Mouse (Mus musculus) CH12.LX (cell line): ENCODE results near the gene Olfr1396. TPM values are rescaled to one million over a fixed set of nuclear protein-coding genes. Genes with fewer than 3 reads are reported as not detected.

ENCODE experiments used
- DNase-seq: peaks from one replicate; pipeline ENCODE4 v3.0.0-alpha.2; 2013; ENCODE audit errors: extremely low read depth
- H3K27ac ChIP-seq: 2 replicates; pipeline ENCODE4 v1.5.1; 2012; ENCODE audit warnings: low read depth, mild to moderate bottlenecking, control low read depth, moderate library complexity; ENCODE audit not compliant: insufficient read depth
- H3K27me3 ChIP-seq: replicated peaks from 2 replicates; pipeline ENCODE3; 2012; ENCODE audit warnings: inconsistent platforms
- H3K36me3 ChIP-seq, 2 experiments: replicated peaks in 1 of 2; 2 replicates each; pipeline versions ENCODE3 to v1.6.1; 2012; ENCODE audit warnings: inconsistent platforms in 1 of 2, low read length in 1 of 2, mild to moderate bottlenecking in 1 of 2, mixed read lengths in 1 of 2, moderate library complexity in 1 of 2; ENCODE audit not compliant: control insufficient read depth in 1 of 2, insufficient read depth in 1 of 2
- H3K4me1 ChIP-seq, 2 experiments: 2 replicates each; pipeline ENCODE4 v1.6.1; 2012; ENCODE audit warnings: inconsistent platforms in 1 of 2, moderate library complexity in 1 of 2; ENCODE audit not compliant: insufficient read depth in 2 of 2, control insufficient read depth in 1 of 2
- H3K4me2 ChIP-seq: 2 replicates; pipeline ENCODE4 v1.6.1; 2012; ENCODE audit warnings: low read depth, mild to moderate bottlenecking, control low read depth; ENCODE audit not compliant: poor library complexity, insufficient read depth, severe bottlenecking
- H3K4me3 ChIP-seq, 3 experiments: fragments of 150-350 bp in 1 of 3; sonication (generic) in 1 of 3; replicated peaks in 1 of 3; 2 replicates each; pipeline versions ENCODE3 to v1.5.1; 2011 to 2012; ENCODE audit warnings: low read depth in 2 of 3, low read length in 2 of 3, mild to moderate bottlenecking in 2 of 3, moderate library complexity in 2 of 3, control low read depth in 1 of 3, improper control_type of control experiment in 1 of 3, inconsistent platforms in 1 of 3, mixed read lengths in 1 of 3; ENCODE audit not compliant: poor library complexity in 1 of 3
- H3K79me2 ChIP-seq: replicated peaks from 2 replicates; pipeline ENCODE4 v1.6.1; 2012; ENCODE audit warnings: mild to moderate bottlenecking, moderate library complexity; ENCODE audit not compliant: control insufficient read depth, poor library complexity, insufficient read depth, severe bottlenecking; ENCODE audit errors: extremely low read depth
- H3K9ac ChIP-seq: 2 replicates; pipeline ENCODE4 v1.6.1; 2012; ENCODE audit warnings: low read depth, mild to moderate bottlenecking, control low read depth, moderate library complexity; ENCODE audit not compliant: insufficient read depth
- H3K9me3 ChIP-seq: replicated peaks from 2 replicates; pipeline ENCODE3; 2012; ENCODE audit warnings: low read length, inconsistent platforms, mixed read lengths
- BHLHE40 ChIP-seq: IDR thresholded peaks from 2 replicates; pipeline ENCODE4 v1.6.1; 2011; ENCODE audit warnings: mild to moderate bottlenecking, low read depth, low read length, improper control_type of control experiment
- CHD1 ChIP-seq: IDR thresholded peaks from 2 replicates; pipeline ENCODE4 v1.6.1; 2012; ENCODE audit warnings: low read depth, low read length, improper control_type of control experiment, inconsistent platforms
- CTCF ChIP-seq, 2 experiments: IDR thresholded peaks in 1 of 2; conservative IDR thresholded peaks in 1 of 2; 2 replicates each; pipeline ENCODE4 v1.5.1; 2011 to 2012; ENCODE audit warnings: low read depth in 2 of 2, low read length in 2 of 2, improper control_type of control experiment in 1 of 2, inconsistent platforms in 1 of 2, mild to moderate bottlenecking in 1 of 2, moderate library complexity in 1 of 2
- ELF1 ChIP-seq: IDR thresholded peaks from 2 replicates; pipeline ENCODE4 v1.6.1; 2014; ENCODE audit warnings: low read depth, mild to moderate bottlenecking, inconsistent platforms, low read length, improper control_type of control experiment
- EP300 ChIP-seq: IDR thresholded peaks from 2 replicates; pipeline ENCODE4 v1.6.1; 2011; ENCODE audit warnings: low read length, improper control_type of control experiment
- ETS1 ChIP-seq: conservative IDR thresholded peaks from 2 replicates; pipeline ENCODE4 v1.6.1; 2012; ENCODE audit warnings: low read depth, mild to moderate bottlenecking, inconsistent platforms, low read length, improper control_type of control experiment, moderate library complexity
- GABPA ChIP-seq: IDR thresholded peaks from 2 replicates; pipeline ENCODE4 v1.6.1; 2012; ENCODE audit warnings: low read depth, low read length, improper control_type of control experiment, inconsistent platforms; ENCODE audit not compliant: insufficient replicate concordance
- HCFC1 ChIP-seq: IDR thresholded peaks from 2 replicates; pipeline ENCODE4 v1.6.1; 2012; ENCODE audit warnings: low read depth, mild to moderate bottlenecking, inconsistent platforms, low read length, improper control_type of control experiment
- IRF4 ChIP-seq: IDR thresholded peaks from 2 replicates; pipeline ENCODE4 v1.6.1; 2014; ENCODE audit warnings: low read depth, mild to moderate bottlenecking, inconsistent platforms, low read length, improper control_type of control experiment
- JUN ChIP-seq: IDR thresholded peaks from 2 replicates; pipeline ENCODE4 v1.6.1; 2011; ENCODE audit warnings: low read depth, mild to moderate bottlenecking, low read length, improper control_type of control experiment, moderate library complexity; ENCODE audit not compliant: insufficient read depth
- JUND ChIP-seq: conservative IDR thresholded peaks from 2 replicates; pipeline ENCODE4 v1.6.1; 2011; ENCODE audit warnings: low read depth, low read length, improper control_type of control experiment
- KAT2A ChIP-seq: IDR thresholded peaks from 2 replicates; pipeline ENCODE4 v1.6.1; 2012; ENCODE audit warnings: low read length, improper control_type of control experiment, inconsistent platforms; ENCODE audit not compliant: insufficient replicate concordance
- MAFK ChIP-seq: IDR thresholded peaks from 2 replicates; pipeline ENCODE4 v1.6.1; 2011; ENCODE audit warnings: low read length, improper control_type of control experiment; ENCODE audit not compliant: insufficient replicate concordance
- MAX ChIP-seq: IDR thresholded peaks from 2 replicates; pipeline ENCODE4 v1.6.1; 2011; ENCODE audit warnings: low read length, improper control_type of control experiment
- MAZ ChIP-seq: IDR thresholded peaks from 2 replicates; pipeline ENCODE4 v1.6.1; 2012; ENCODE audit warnings: low read depth, mild to moderate bottlenecking, inconsistent platforms, low read length, improper control_type of control experiment, moderate library complexity
- MEF2A ChIP-seq: IDR thresholded peaks from 2 replicates; pipeline ENCODE4 v1.6.1; 2014; ENCODE audit warnings: low read depth, mild to moderate bottlenecking, inconsistent platforms, low read length, improper control_type of control experiment, borderline replicate concordance
- MXI1 ChIP-seq: IDR thresholded peaks from 2 replicates; pipeline ENCODE4 v1.6.1; 2011; ENCODE audit warnings: mild to moderate bottlenecking, low read depth, low read length, improper control_type of control experiment
- MYC ChIP-seq: IDR thresholded peaks from 2 replicates; pipeline ENCODE4 v1.6.1; 2011; ENCODE audit warnings: low read depth, mild to moderate bottlenecking, improper control_type of control experiment, low read length
- NELFE ChIP-seq: IDR thresholded peaks from 2 replicates; pipeline ENCODE4 v1.6.1; 2011; ENCODE audit warnings: low read depth, low read length, improper control_type of control experiment
- PAX5 ChIP-seq: IDR thresholded peaks from 2 replicates; pipeline ENCODE4 v1.6.1; 2012; ENCODE audit warnings: low read length, inconsistent platforms, mixed read lengths
- POLR2A ChIP-seq: IDR thresholded peaks from 2 replicates; pipeline ENCODE4 v1.6.1; 2011; ENCODE audit warnings: low read depth, mild to moderate bottlenecking, improper control_type of control experiment, low read length
- POLR2AphosphoS2 ChIP-seq: IDR thresholded peaks from 2 replicates; pipeline ENCODE4 v1.6.1; 2011; ENCODE audit warnings: low read depth, low read length, improper control_type of control experiment
- RAD21 ChIP-seq: IDR thresholded peaks from 2 replicates; pipeline ENCODE4 v1.6.1; 2011; ENCODE audit warnings: low read depth, mild to moderate bottlenecking, low read length, improper control_type of control experiment, moderate library complexity
- RCOR1 ChIP-seq: conservative IDR thresholded peaks from 2 replicates; pipeline ENCODE4 v1.6.1; 2012; ENCODE audit warnings: low read depth, mild to moderate bottlenecking, inconsistent platforms, low read length, improper control_type of control experiment
- SIN3A ChIP-seq: IDR thresholded peaks from 2 replicates; pipeline ENCODE4 v1.6.1; 2012; ENCODE audit warnings: low read length, improper control_type of control experiment, inconsistent platforms
- SMC3 ChIP-seq: IDR thresholded peaks from 2 replicates; pipeline ENCODE4 v1.6.1; 2011; ENCODE audit warnings: low read depth, low read length, improper control_type of control experiment
- TBP ChIP-seq: conservative IDR thresholded peaks from 2 replicates; pipeline ENCODE4 v1.6.1; 2011; ENCODE audit warnings: low read depth, low read length, improper control_type of control experiment
- TCF12 ChIP-seq: IDR thresholded peaks from 2 replicates; pipeline ENCODE4 v1.6.1; 2014; ENCODE audit warnings: low read depth, mild to moderate bottlenecking, inconsistent platforms, low read length, improper control_type of control experiment
- UBTF ChIP-seq: IDR thresholded peaks from 2 replicates; pipeline ENCODE4 v1.6.1; 2012; ENCODE audit warnings: low read depth, mild to moderate bottlenecking, inconsistent platforms, low read length, improper control_type of control experiment, moderate library complexity
- USF1 ChIP-seq: IDR thresholded peaks from 2 replicates; pipeline ENCODE4 v1.6.1; 2014; ENCODE audit warnings: low read depth, mild to moderate bottlenecking, inconsistent platforms, low read length, improper control_type of control experiment
- USF2 ChIP-seq: conservative IDR thresholded peaks from 2 replicates; pipeline ENCODE4 v1.6.1; 2011; ENCODE audit warnings: low read depth, low read length, improper control_type of control experiment
- ZC3H11A ChIP-seq: IDR thresholded peaks from 2 replicates; pipeline ENCODE4 v1.6.1; 2012; ENCODE audit warnings: low read depth, mild to moderate bottlenecking, inconsistent platforms, low read length, improper control_type of control experiment
- ZKSCAN1 ChIP-seq: IDR thresholded peaks from 2 replicates; pipeline ENCODE4 v1.6.1; 2012; ENCODE audit warnings: low read depth, inconsistent platforms, low read length, improper control_type of control experiment, borderline replicate concordance
- ZMIZ1 ChIP-seq: IDR thresholded peaks from 2 replicates; pipeline ENCODE4 v1.6.1; 2012; ENCODE audit warnings: low read depth, mild to moderate bottlenecking, inconsistent platforms, low read length, improper control_type of control experiment
- ZNF384 ChIP-seq: IDR thresholded peaks from 2 replicates; pipeline ENCODE4 v1.6.1; 2012; ENCODE audit warnings: low read depth, low read length, improper control_type of control experiment, inconsistent platforms
- dilution Hi-C: fragments of 300-500 bp; cut with MboI; formaldehyde crosslinking; loops from 2 replicates; pipeline ENCODE4 v1.14.3; 2020; ENCODE audit warnings: low sequenced_read_pairs; ENCODE audit not compliant: extremely low pct_unique_long_range_greater_than_20kb, extremely low pct_ligation_motif_present
- in situ Hi-C: fragments of 300-500 bp; cut with MboI; formaldehyde crosslinking; loops from 3 replicates; pipeline ENCODE4 v1.14.3; 2019; ENCODE audit warnings: low sequenced_read_pairs, low pct_ligation_motif_present, low pct_unique_long_range_greater_than_20kb, mixed read lengths
- polyA plus RNA-seq: library from polyadenylated mRNA; unstranded; fragments of >175 nt; gene quantifications from 2 replicates; pipeline ENCODE4 v1.2.1, GENCODE M21; 2012; ENCODE audit warnings: low read depth; ENCODE audit not compliant: insufficient read length
- total RNA-seq, 2 experiments: library from RNA; depleted of rRNA; stranded (reverse); fragments of 300-350 nt in 1 of 2; fragments of >200 nt in 1 of 2; gene quantifications; 2 replicates each; pipeline ENCODE4 v1.2.3; 2012 to 2014

Gene Olfr1396
- total and polyA plus RNA-seq, 3 experiments, result not detected

DNA sequence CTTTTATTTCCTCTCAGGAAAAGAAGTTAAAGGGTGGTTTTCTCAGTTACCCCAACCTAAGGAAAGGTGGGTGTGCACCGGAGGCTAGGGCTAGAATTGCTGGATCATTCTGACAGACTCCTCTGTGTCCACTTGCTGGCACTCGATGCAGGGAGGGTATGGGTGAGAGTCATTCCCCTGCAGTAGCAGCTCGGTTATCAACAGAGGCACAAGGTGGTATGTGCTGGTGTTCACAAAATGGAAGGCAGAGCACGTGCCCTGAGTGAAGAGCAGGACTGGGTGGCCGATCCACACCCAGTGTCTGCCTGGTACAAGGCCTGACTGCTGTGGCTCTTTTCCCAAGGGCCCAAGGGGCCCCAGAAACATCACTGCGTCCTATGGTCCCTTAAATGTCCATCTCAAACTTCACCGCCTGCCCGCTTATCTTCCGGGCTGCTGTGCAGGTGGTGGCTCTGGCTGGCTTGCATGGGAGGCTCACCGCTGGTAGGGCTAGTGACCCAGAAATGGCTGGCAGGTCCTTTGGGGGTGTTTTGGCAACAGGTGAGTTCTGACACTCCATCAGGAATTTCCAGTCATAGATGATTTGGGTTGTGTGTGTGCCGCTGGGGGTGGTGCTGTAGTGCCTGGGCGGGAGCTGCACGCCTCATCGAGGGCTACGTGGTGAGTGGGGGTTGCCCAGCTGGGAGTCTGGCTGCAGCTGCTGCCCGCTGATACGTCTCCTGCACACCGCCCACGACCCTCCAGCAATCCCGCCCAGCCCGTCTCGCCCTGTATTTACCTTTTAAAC, 26.7 kb downstream of the Olfr1396 start (continued):
- TF ChIP-seq RAD21, result no peak
- no peak for TF ChIP-seq CTCF (conservative IDR thresholded peaks at IDR 0.05 in 1 of 2, IDR thresholded peaks at IDR 0.05 in 1 of 2; ENCODE audit: low read depth in 2 of 2, low read length in 2 of 2)
- no peak for TF ChIP-seq MXI1
- no peak for TF ChIP-seq GABPA
- no peak for TF ChIP-seq ZMIZ1
- TF ChIP-seq MYC, result no peak
- no peak; the same call in 1 of the 2 replicates for TF ChIP-seq SIN3A
- TF ChIP-seq MAX, result peak; percentile 43; the same call in 1 of the 2 replicates
- peak; percentile 87 for TF ChIP-seq UBTF
- TF ChIP-seq BHLHE40, result peak; percentile 84
- peak; percentile 52; the same call in 1 of the 2 replicates for TF ChIP-seq POLR2A

DNA sequence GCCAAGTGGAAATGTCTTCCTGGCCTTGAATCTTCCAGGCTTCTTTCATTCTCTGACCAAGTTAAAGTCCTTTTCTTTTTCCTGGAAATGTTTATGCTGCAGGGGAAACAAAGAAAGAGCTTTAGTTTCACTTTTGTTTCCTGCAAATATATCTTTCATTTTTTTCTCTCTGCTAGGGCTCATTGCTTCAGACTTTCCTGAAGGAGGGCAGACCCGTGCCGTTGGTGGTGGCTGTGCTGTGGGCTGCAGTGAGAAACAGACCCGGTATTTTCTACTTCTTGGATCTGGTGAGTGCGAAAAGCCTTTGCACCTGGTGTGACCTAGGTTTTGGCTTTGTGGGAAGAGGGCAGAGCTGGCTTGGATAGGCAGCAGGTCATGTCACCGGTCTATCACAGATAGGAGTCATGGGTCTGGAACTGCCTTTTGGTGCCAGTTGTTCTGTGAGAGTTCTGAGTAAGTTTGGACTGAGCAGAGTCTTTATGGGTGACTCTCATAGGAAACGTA, 27.8 kb downstream of the Olfr1396 start:
- Histone ChIP-seq H3K27me3 (no peaks in the 10 kb centered on the region), H3K79me2 (no peaks in the 10 kb centered on the region; the same call in 1 of the 2 replicates), H3K9ac (peak overlapping the region; percentile 64), H3K9me3 (no peaks in the 10 kb centered on the region), H3K36me3 (no peaks in the 10 kb centered on the region), H3K4me1 (peaks cover 5 to 60% of the 10 kb centered on the region in 2 experiments), H3K4me3 (peak overlapping the region; percentile 19 to 54 (median 34)), H3K27ac (peak overlapping the region; percentile 18; the same call in 1 of the 2 replicates), H3K4me2 (peak overlapping the region; percentile 63)
- in situ Hi-C loops, result no loop called here
- dilution Hi-C loops, result no loop called here
- DNase-seq, result no peak
- TF ChIP-seq ELF1, result no peak
- TF ChIP-seq TBP, result no peak
- TF ChIP-seq GABPA, result no peak
- TF ChIP-seq SMC3, result no peak
- TF ChIP-seq SIN3A, result no peak; the same call in 1 of the 2 replicates
- TF ChIP-seq POLR2AphosphoS2, result no peak
- no peak for TF ChIP-seq MAX
- no peak for TF ChIP-seq JUND
- TF ChIP-seq HCFC1, result no peak
- TF ChIP-seq POLR2A, result no peak; the same call in 1 of the 2 replicates
- no peak for TF ChIP-seq JUN
- peak; percentile 72 for TF ChIP-seq ZNF384
- no peak for TF ChIP-seq CHD1
- no peak for TF ChIP-seq USF1
- no peak for TF ChIP-seq MAFK
- no peak for TF ChIP-seq ZC3H11A
- no peak for TF ChIP-seq NELFE
- peak; percentile 68 for TF ChIP-seq IRF4
- no peak for TF ChIP-seq USF2
- TF ChIP-seq EP300, result peak; percentile 61; the same call in 1 of the 2 replicates
- no peak; the same call in 1 of the 2 replicates for TF ChIP-seq MEF2A
- TF ChIP-seq ETS1, result peak; percentile 43; the same call in 1 of the 2 replicates
- TF ChIP-seq ZKSCAN1, result no peak
- TF ChIP-seq KAT2A, result no peak
- TF ChIP-seq MAZ, result no peak
- TF ChIP-seq RCOR1, result 0 out of 2 replicates have a peak, but pooled peaks have one; percentile 53
- TF ChIP-seq RAD21, result no peak
- peak; percentile 39; the same call in 1 of the 2 replicates for TF ChIP-seq BHLHE40
- TF ChIP-seq PAX5, result no peak
- TF ChIP-seq CTCF (conservative IDR thresholded peaks at IDR 0.05 in 1 of 2, IDR thresholded peaks at IDR 0.05 in 1 of 2; ENCODE audit: low read depth in 2 of 2, low read length in 2 of 2), result no peak
- no peak for TF ChIP-seq TCF12
